Mouse (Mus musculus): Measurements from ENCODE around the gene Tfpt. TPM values are rescaled to one million over a fixed set of nuclear protein-coding genes. Genes with fewer than 3 reads are reported as not detected.
"Not testable (repeated sequence)": the region's sequence is repeated elsewhere in the genome, so short reads cannot be mapped to it uniquely, and the experiment has no call there.

The Tfpt gene
- total RNA-seq, 4 experiments from 2014 or later = 36.3 to 53.8 (median 39.7) TPM

GRCm38 (mm10) chr7:3578196-3578595 lies 51.5 kb downstream of the Tfpt start:
- DNase-seq (ENCODE audit: low spot score in 2 of 2) = no peak

GRCm38 (mm10) chr7:3576354-3577124 lies 53.2 kb downstream of the Tfpt start:
- DNase-seq (ENCODE audit: low spot score in 2 of 2) = no peak

- DNase-seq (ENCODE audit: low spot score in 2 of 2) = peak; percentile 28 to 42
Observed at GRCm38 (mm10) chr7:3574216-3574615, 55.5 kb downstream of the Tfpt start.

GRCm38 (mm10) chr7:3571847-3572246 lies 57.9 kb downstream of the Tfpt start:
- no peak for DNase-seq (ENCODE audit: low spot score in 2 of 2)

GRCm38 (mm10) chr7:3570580-3570979 lies 59.1 kb downstream of the Tfpt start:
- DNase-seq (ENCODE audit: low spot score in 2 of 2) = not testable (repeated sequence)

Small RNAs within 50 kb of the gene (microRNA-seq; reads per million reads assigned to microRNA genes)
- gene Gm25100 = 0 reads per million in 2 experiments
- 3.5 to 4.0 reads per million in 2 experiments for gene Mir3572

Other genes starting within 250 kb of the Tfpt start
- gene Cacng8, start 239.2 kb downstream of the Tfpt start, total RNA-seq (2022) = 100 to 1,000 TPM; 331 to 354 (median 340) TPM
- 1 to 10 TPM; 1.2 to 2.5 (median 1.5) TPM for gene Cacng6, start 205.7 kb downstream of the Tfpt start, total RNA-seq (2022)
- under 1 TPM in 2 of 4 experiments, not detected in 2; 0.41 to 0.70 TPM for gene Tarm1, start 127.3 kb downstream of the Tfpt start, total RNA-seq (2022)
- gene Oscar, start 13.8 kb downstream of the Tfpt start, total RNA-seq (2022) = 1 to 10 TPM in 2 of 4 experiments, under 1 TPM in 2; 0.66 to 1.5 (median 1.1) TPM
- 100 to 1,000 TPM; 526 to 633 (median 592) TPM for gene Ndufa3, start 12.6 kb downstream of the Tfpt start, total RNA-seq (2022)
- gene Prpf31, start 56 bp upstream of the Tfpt start, total RNA-seq (2022) = 10 to 100 TPM; 50.3 to 53.0 (median 51.0) TPM
- gene Cnot3, start 15.3 kb upstream of the Tfpt start, total RNA-seq (2022) = 10 to 100 TPM; 49.6 to 68.5 (median 58.8) TPM
- 1 to 10 TPM; 4.4 to 6.8 (median 5.5) TPM for gene Leng1, start 35.9 kb upstream of the Tfpt start, total RNA-seq (2022)
- gene Tmc4, start 47.6 kb upstream of the Tfpt start, total RNA-seq (2022) = 10 to 100 TPM in 2 of 4 experiments, 1 to 10 TPM in 2; 6.2 to 12.1 (median 8.8) TPM
- gene Tsen34, start 62.9 kb upstream of the Tfpt start, total RNA-seq (2022) = 10 to 100 TPM; 81.0 to 88.0 (median 82.8) TPM
- gene Mboat7, start 63.6 kb upstream of the Tfpt start, total RNA-seq (2022) = 100 to 1,000 TPM; 171 to 178 (median 173) TPM
- 100 to 1,000 TPM; 307 to 490 (median 402) TPM for gene Rps9, start 74.1 kb upstream of the Tfpt start, total RNA-seq (2022)
- gene Pirb, start 90.5 kb upstream of the Tfpt start, total RNA-seq (2022) = under 1 TPM in 3 of 4 experiments, not detected in 1; 0.14 to 0.54 (median 0.52) TPM
- not detected for gene Gm15448, start 195.8 kb upstream of the Tfpt start, total RNA-seq (2022)
- gene Pira2, start 215.1 kb upstream of the Tfpt start, total RNA-seq (2022) = under 1 TPM in 1 of 4 experiments, not detected in 3; 0.23 TPM